Mouse (Mus musculus): Measurements from ENCODE around the gene Tbc1d12. TPM values are rescaled to one million over a fixed set of nuclear protein-coding genes. Genes with fewer than 3 reads are reported as not detected.
A peak's percentile ranks its signal among the peaks of the same experiment; 100 is the strongest.
"Not testable (repeated sequence)": the region's sequence is repeated elsewhere in the genome, so short reads cannot be mapped to it uniquely, and the experiment has no call there.

The Tbc1d12 gene
- polyA plus RNA-seq, 1 experiment from 2014 or later: 4.6 TPM

DNA sequence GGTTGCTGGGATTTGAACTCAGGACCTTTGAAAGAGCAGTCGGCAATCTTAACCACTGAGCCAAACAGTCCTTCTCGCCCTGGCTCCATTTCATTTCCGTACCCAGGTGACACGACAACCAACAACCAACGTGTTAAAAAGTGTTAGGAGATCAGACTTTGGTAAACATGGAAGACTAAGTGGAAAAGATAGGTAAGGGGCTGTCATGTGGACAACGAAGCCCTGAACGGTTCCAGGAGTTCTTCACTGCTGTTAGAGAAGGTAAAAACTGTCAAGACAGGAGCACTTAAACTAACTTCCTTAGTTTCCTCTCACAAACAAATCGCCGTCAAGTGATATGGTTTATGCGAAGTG is 318 bp upstream of the Tbc1d12 start:
- peak overlapping the region; percentile 80 for H3K4me3 ChIP-seq
- no peaks in the 10 kb centered on the region for H3K27me3 ChIP-seq
- no peaks in the 10 kb centered on the region for H3K9me3 ChIP-seq
- whole genome bisulfite sequencing: 26% methylated on average over 10 of the region's 10 CpGs
- no peaks in the 10 kb centered on the region for H3K4me1 ChIP-seq
- H3K4me2 ChIP-seq (replicated peaks): peak overlapping the region; percentile 52
- peak overlapping the region; percentile 69 for H3K9ac ChIP-seq
- H3K27ac ChIP-seq: no peak overlapping the region
- no peaks in the 10 kb centered on the region for H3K36me3 ChIP-seq
- no peak for ATAC-seq (ENCODE audit: insufficient number of reproducible peaks, insufficient read depth, low FRiP score, low TSS enrichment)

- peak; percentile 38; the same call in 1 of the 2 replicates for ATAC-seq (ENCODE audit: insufficient number of reproducible peaks, insufficient read depth, low FRiP score, low TSS enrichment)
- H3K27me3 ChIP-seq: no peaks in the 10 kb centered on the region
- H3K4me1 ChIP-seq: no peaks in the 10 kb centered on the region
- peak overlapping the region; percentile 83 for H3K27ac ChIP-seq
- no peaks in the 10 kb centered on the region for H3K9me3 ChIP-seq
- peak overlapping the region; percentile 80 for H3K4me3 ChIP-seq
- H3K9ac ChIP-seq: peak overlapping the region; percentile 69
- H3K4me2 ChIP-seq (replicated peaks): peak overlapping the region; percentile 52
- no peaks in the 10 kb centered on the region for H3K36me3 ChIP-seq
- WGBS: under 1% methylated on average over 54 of the region's 54 CpGs
Measured at GRCm38 (mm10) chr19:38837171-38837641, 827 bp downstream of the Tbc1d12 start.

GRCm38 (mm10) chr19:38844817-38845216 is 8.4 kb downstream of the Tbc1d12 start:
- 61% methylated on average over 5 of the region's 5 CpGs for WGBS
- Histone ChIP-seq H3K4me2 (replicated peaks) (no peak overlapping the region), H3K4me1 (no peaks in the 10 kb centered on the region), H3K36me3 (no peaks in the 10 kb centered on the region), H3K9ac (no peak overlapping the region), H3K9me3 (no peaks in the 10 kb centered on the region), H3K4me3 (no peak overlapping the region), H3K27ac (no peak overlapping the region), H3K27me3 (no peaks in the 10 kb centered on the region)
- no peak for ATAC-seq (ENCODE audit: insufficient number of reproducible peaks, insufficient read depth, low FRiP score, low TSS enrichment)

- Histone ChIP-seq H3K9ac (no peak overlapping the region), H3K27ac (0 out of 2 replicates have a peak overlapping the region, but pooled peaks have one; percentile 46), H3K36me3 (no peaks in the 10 kb centered on the region), H3K4me3 (no peak overlapping the region), H3K4me2 (replicated peaks) (no peak overlapping the region), H3K9me3 (no peaks in the 10 kb centered on the region), H3K27me3 (no peaks in the 10 kb centered on the region), H3K4me1 (no peaks in the 10 kb centered on the region)
- ATAC-seq (ENCODE audit: insufficient number of reproducible peaks, insufficient read depth, low FRiP score, low TSS enrichment): no peak
- WGBS: 62% methylated on average over 2 of the region's 2 CpGs
Measured at GRCm38 (mm10) chr19:38846373-38846772, 10.0 kb downstream of the Tbc1d12 start.

DNA sequence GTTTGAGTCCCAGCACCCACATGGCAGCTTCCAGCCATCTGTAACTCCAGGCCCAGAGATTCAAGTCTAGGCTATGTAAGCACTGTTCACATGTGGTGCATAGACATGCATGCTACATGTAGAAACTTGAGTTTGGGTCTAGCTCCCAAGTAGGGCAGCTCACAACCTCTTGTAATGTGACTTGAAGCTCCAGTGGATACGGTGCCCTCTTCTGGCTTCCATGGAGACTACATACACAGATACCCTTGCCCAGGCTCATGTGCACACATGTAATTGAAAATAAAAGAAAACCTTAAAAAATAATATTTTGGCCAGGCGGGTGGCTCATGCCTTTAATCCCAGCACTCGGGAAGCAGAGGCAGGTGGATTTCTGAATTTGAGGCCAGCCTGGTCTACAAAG is 21.8 kb downstream of the Tbc1d12 start:
- ATAC-seq (ENCODE audit: insufficient number of reproducible peaks, insufficient read depth, low FRiP score, low TSS enrichment): no peak
- H3K9ac ChIP-seq: no peak overlapping the region
- H3K4me1 ChIP-seq: no peaks in the 10 kb centered on the region
- no peaks in the 10 kb centered on the region for H3K9me3 ChIP-seq
- WGBS: 91% methylated on average over 3 of the region's 3 CpGs
- H3K4me2 ChIP-seq (replicated peaks): no peak overlapping the region
- no peak overlapping the region for H3K4me3 ChIP-seq
- no peaks in the 10 kb centered on the region for H3K36me3 ChIP-seq
- no peak overlapping the region for H3K27ac ChIP-seq
- no peaks in the 10 kb centered on the region for H3K27me3 ChIP-seq

GRCm38 (mm10) chr19:38862523-38862922 is 26.1 kb downstream of the Tbc1d12 start:
- no peak for ATAC-seq (ENCODE audit: insufficient number of reproducible peaks, insufficient read depth, low FRiP score, low TSS enrichment)
- H3K4me1 ChIP-seq: no peaks in the 10 kb centered on the region
- H3K9ac ChIP-seq: no peak overlapping the region
- no peaks in the 10 kb centered on the region for H3K36me3 ChIP-seq
- no peaks in the 10 kb centered on the region for H3K27me3 ChIP-seq
- WGBS: 91% methylated on average over 6 of the region's 6 CpGs
- no peak overlapping the region for H3K4me3 ChIP-seq
- no peak overlapping the region for H3K4me2 ChIP-seq (replicated peaks)
- H3K9me3 ChIP-seq: no peaks in the 10 kb centered on the region
- no peak overlapping the region for H3K27ac ChIP-seq

GRCm38 (mm10) chr19:38874825-38875224 is 38.4 kb downstream of the Tbc1d12 start:
- H3K36me3 ChIP-seq; H3K9me3 ChIP-seq; ATAC-seq (ENCODE audit: insufficient number of reproducible peaks, insufficient read depth, low FRiP score, low TSS enrichment); H3K4me1 ChIP-seq; H3K4me3 ChIP-seq; H3K9ac ChIP-seq; H3K27ac ChIP-seq; H3K4me2 ChIP-seq (replicated peaks); H3K27me3 ChIP-seq: not testable (repeated sequence)
- 86% methylated on average over 4 of the region's 8 CpGs for WGBS

GRCm38 (mm10) chr19:38880300-38880699 is 43.9 kb downstream of the Tbc1d12 start:
- no peaks in the 10 kb centered on the region for H3K4me1 ChIP-seq
- peaks cover 6% of the 10 kb centered on the region; the same call in 1 of the 2 replicates for H3K36me3 ChIP-seq
- H3K9me3 ChIP-seq: no peaks in the 10 kb centered on the region
- ATAC-seq (ENCODE audit: insufficient number of reproducible peaks, insufficient read depth, low FRiP score, low TSS enrichment): no peak
- no peaks in the 10 kb centered on the region for H3K27me3 ChIP-seq
- no peak overlapping the region for H3K27ac ChIP-seq
- no peak overlapping the region for H3K4me3 ChIP-seq
- H3K9ac ChIP-seq: no peak overlapping the region
- no peak overlapping the region for H3K4me2 ChIP-seq (replicated peaks)

- Histone ChIP-seq H3K4me1 (no peaks in the 10 kb centered on the region), H3K4me3 (no peak overlapping the region), H3K9ac (no peak overlapping the region), H3K9me3 (no peaks in the 10 kb centered on the region), H3K27ac (no peak overlapping the region), H3K27me3 (no peaks in the 10 kb centered on the region), H3K36me3 (no peaks in the 10 kb centered on the region), H3K4me2 (replicated peaks) (no peak overlapping the region)
- WGBS: 76% methylated on average over 12 of the region's 12 CpGs
- ATAC-seq (ENCODE audit: insufficient number of reproducible peaks, insufficient read depth, low FRiP score, low TSS enrichment): no peak
Measured at GRCm38 (mm10) chr19:38901146-38902135, 65.1 kb downstream of the Tbc1d12 start.

- Histone ChIP-seq H3K27me3 (no peaks in the 10 kb centered on the region), H3K27ac (no peak overlapping the region), H3K4me2 (replicated peaks) (no peak overlapping the region), H3K4me3 (no peak overlapping the region), H3K9ac (no peak overlapping the region), H3K36me3 (no peaks in the 10 kb centered on the region), H3K9me3 (no peaks in the 10 kb centered on the region), H3K4me1 (no peaks in the 10 kb centered on the region)
- ATAC-seq (ENCODE audit: insufficient number of reproducible peaks, insufficient read depth, low FRiP score, low TSS enrichment): no peak
- WGBS: 89% methylated on average over 5 of the region's 5 CpGs
Measured at GRCm38 (mm10) chr19:38902501-38902900, 66.1 kb downstream of the Tbc1d12 start.

GRCm38 (mm10) chr19:38913786-38914185 is 77.4 kb downstream of the Tbc1d12 start:
- no peak for ATAC-seq (ENCODE audit: insufficient number of reproducible peaks, insufficient read depth, low FRiP score, low TSS enrichment)
- Histone ChIP-seq H3K27ac (no peak overlapping the region), H3K4me1 (no peaks in the 10 kb centered on the region), H3K9me3 (no peaks in the 10 kb centered on the region), H3K27me3 (no peaks in the 10 kb centered on the region), H3K9ac (no peak overlapping the region), H3K4me3 (no peak overlapping the region), H3K36me3 (peaks cover 8% of the 10 kb centered on the region; the same call in 1 of the 2 replicates), H3K4me2 (replicated peaks) (no peak overlapping the region)
- 94% methylated on average over 9 of the region's 9 CpGs for WGBS

DNA sequence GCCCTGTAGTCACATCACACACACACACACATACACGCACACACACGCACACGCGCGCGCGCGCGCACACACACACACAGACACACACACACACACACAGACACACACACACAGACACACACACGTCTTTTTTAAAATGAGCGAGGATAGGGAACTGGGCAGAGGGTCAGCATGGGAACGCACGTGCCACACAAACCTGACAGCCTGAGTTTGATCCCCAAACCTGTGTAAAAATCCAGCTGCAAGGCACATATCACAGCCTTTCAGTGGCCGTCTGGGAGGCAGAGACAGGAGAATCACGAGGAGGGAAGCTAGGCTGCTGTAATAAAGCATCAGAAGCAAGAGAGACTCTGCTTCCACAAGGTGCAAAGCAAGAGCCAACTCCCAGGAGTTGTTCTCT is 78.5 kb downstream of the Tbc1d12 start:
- peaks cover 8% of the 10 kb centered on the region; the same call in 1 of the 2 replicates for H3K36me3 ChIP-seq
- WGBS: 92% methylated on average over 15 of the region's 15 CpGs
- no peaks in the 10 kb centered on the region for H3K27me3 ChIP-seq
- no peak overlapping the region for H3K4me3 ChIP-seq
- no peaks in the 10 kb centered on the region for H3K9me3 ChIP-seq
- no peak overlapping the region for H3K4me2 ChIP-seq (replicated peaks)
- no peaks in the 10 kb centered on the region for H3K4me1 ChIP-seq
- H3K27ac ChIP-seq: no peak overlapping the region
- H3K9ac ChIP-seq: no peak overlapping the region
- no peak for ATAC-seq (ENCODE audit: insufficient number of reproducible peaks, insufficient read depth, low FRiP score, low TSS enrichment)

All from embryonic facial prominence, embryonic 12.5 days (tissue).